Mouse (Mus musculus) limb, embryonic 13.5 days (tissue): Measurements from ENCODE around the gene Ncoa7. TPM values are rescaled to one million over a fixed set of nuclear protein-coding genes. Genes with fewer than 3 reads are reported as not detected.

Experiments
- ATAC-seq: fragments of 200-750 bp; cut with Nextera tagmentation; 2 replicates; pipeline ENCODE4 v1.8.0; 2017; ENCODE audit warnings: low read depth, moderate number of reproducible peaks, moderate TSS enrichment; ENCODE audit not compliant: low FRiP score
- H3K27ac ChIP-seq: fragments of 300-500 bp; sonication (generic); 2 replicates; pipeline ENCODE4 v1.5.1; 2015; ENCODE audit warnings: inconsistent platforms, mild to moderate bottlenecking, moderate library complexity
- H3K27me3 ChIP-seq: fragments of 300-500 bp; sonication (generic); 2 replicates; pipeline ENCODE4 v1.6.1; 2015; ENCODE audit warnings: mild to moderate bottlenecking, inconsistent platforms
- H3K36me3 ChIP-seq: fragments of 300-500 bp; sonication (generic); 2 replicates; pipeline ENCODE4 v1.6.1; 2015; ENCODE audit warnings: inconsistent platforms, mild to moderate bottlenecking, moderate library complexity
- H3K4me1 ChIP-seq: fragments of 300-500 bp; sonication (generic); 2 replicates; pipeline ENCODE4 v1.6.1; 2015; ENCODE audit warnings: inconsistent platforms
- H3K4me2 ChIP-seq: fragments of 300-500 bp; sonication (generic); replicated peaks from 2 replicates; pipeline ENCODE4 v1.6.1; 2015; ENCODE audit warnings: inconsistent platforms, mild to moderate bottlenecking, moderate library complexity
- H3K4me3 ChIP-seq: fragments of 300-500 bp; sonication (generic); 2 replicates; pipeline ENCODE4 v1.5.1; 2015; ENCODE audit warnings: moderate library complexity, mild to moderate bottlenecking, inconsistent platforms
- H3K9ac ChIP-seq: fragments of 300-500 bp; sonication (generic); 2 replicates; pipeline ENCODE4 v1.6.1; 2015; ENCODE audit warnings: mild to moderate bottlenecking, inconsistent platforms
- H3K9me3 ChIP-seq: fragments of 300-500 bp; sonication (generic); 2 replicates; pipeline ENCODE4 v1.6.1; 2016; ENCODE audit warnings: inconsistent platforms
- WGBS: fragments of 180-500 bp; shearing (Covaris S2); methylation state at CpG from one replicate; pipeline ENCODE4 v1.1.7; 2015; 5-methylcytosine and 5-hydroxymethylcytosine counted together
- polyA plus RNA-seq: library from polyadenylated mRNA; unstranded; fragments of >200 nt; fragmentation: Nextera tagmentation; extraction: Ambion mirVana; gene quantifications from 2 replicates; pipeline ENCODE4 v1.2.1, GENCODE M21; 2015

Gene Ncoa7
- 8.3 and 10.3 TPM in 2 replicates for polyA plus RNA-seq

- peaks cover 10% of the 10 kb centered on the region for H3K4me1 ChIP-seq
- WGBS = under 1% methylated on average over 79 of the region's 89 CpGs
- ATAC-seq = peak; percentile 93
- H3K27ac ChIP-seq = peak within 1 kb of the TSS; percentile 93
- no peaks in the 10 kb centered on the region for H3K27me3 ChIP-seq
- H3K36me3 ChIP-seq = no peaks in the 10 kb centered on the region
- H3K9me3 ChIP-seq = no peaks in the 10 kb centered on the region
- peak within 1 kb of the TSS; percentile 63 for H3K4me3 ChIP-seq
- H3K9ac ChIP-seq = peak within 1 kb of the TSS; percentile 87
- H3K4me2 ChIP-seq = peak within 1 kb of the TSS; percentile 67
Observed at GRCm38 (mm10) chr10:30802681-30803586, at the start of gene Ncoa7. Gene Ncoa7, minus strand, starts transcription at chr10:30803326.

- no peaks in the 10 kb centered on the region for H3K36me3 ChIP-seq
- WGBS = 12% methylated on average over 13 of the region's 13 CpGs
- H3K9ac ChIP-seq = no peak overlapping the region
- H3K27me3 ChIP-seq = peaks cover 63% of the 10 kb centered on the region
- H3K4me3 ChIP-seq = no peak overlapping the region
- H3K4me2 ChIP-seq = no peak overlapping the region; the same call in 1 of the 2 replicates
- ATAC-seq = no peak
- H3K27ac ChIP-seq = no peak overlapping the region
- H3K9me3 ChIP-seq = no peaks in the 10 kb centered on the region
- peaks cover 31% of the 10 kb centered on the region for H3K4me1 ChIP-seq
Observed at GRCm38 (mm10) chr10:30845101-30845825, 42.1 kb upstream of the Ncoa7 start.

- no peak for ATAC-seq
- Histone ChIP-seq H3K4me2 (peak overlapping the region; percentile 89), H3K4me1 (peaks cover 31% of the 10 kb centered on the region), H3K27me3 (peaks cover 67% of the 10 kb centered on the region), H3K36me3 (no peaks in the 10 kb centered on the region), H3K4me3 (peak overlapping the region; percentile 56), H3K9ac (peak overlapping the region; percentile 54), H3K27ac (no peak overlapping the region), H3K9me3 (no peaks in the 10 kb centered on the region)
- 3% methylated on average over 30 of the region's 30 CpGs for WGBS
Observed at GRCm38 (mm10) chr10:30844191-30845010, 41.3 kb upstream of the Ncoa7 start.

GRCm38 (mm10) chr10:30843438-30844190, 40.5 kb upstream of the Ncoa7 start:
- Histone ChIP-seq H3K4me1 (peaks cover 31% of the 10 kb centered on the region), H3K4me3 (peak overlapping the region; percentile 56), H3K36me3 (no peaks in the 10 kb centered on the region), H3K4me2 (peak overlapping the region; percentile 89), H3K9ac (peak overlapping the region; percentile 54; the same call in 1 of the 2 replicates), H3K27ac (no peak overlapping the region), H3K9me3 (no peaks in the 10 kb centered on the region), H3K27me3 (peaks cover 69% of the 10 kb centered on the region)
- 0 out of 2 replicates have a peak, but pooled peaks have one; percentile 4 for ATAC-seq
- WGBS = under 1% methylated on average over 21 of the region's 21 CpGs

- H3K27me3 ChIP-seq = peaks cover 69% of the 10 kb centered on the region
- peaks cover 31% of the 10 kb centered on the region for H3K4me1 ChIP-seq
- H3K36me3 ChIP-seq = no peaks in the 10 kb centered on the region
- peak within 1 kb of the TSS; percentile 54 for H3K9ac ChIP-seq
- H3K27ac ChIP-seq = no peak within 1 kb of the TSS
- no peaks in the 10 kb centered on the region for H3K9me3 ChIP-seq
- peak within 1 kb of the TSS; percentile 56 for H3K4me3 ChIP-seq
- peak; percentile 99 for ATAC-seq
- WGBS = under 1% methylated on average over 69 of the region's 70 CpGs
- peak within 1 kb of the TSS; percentile 89 for H3K4me2 ChIP-seq
Observed at GRCm38 (mm10) chr10:30842643-30843437, 39.7 kb upstream of the Ncoa7 start, which contains the start of gene Hey2. Gene Hey2, minus strand, starts transcription at chr10:30842801.

- H3K27ac ChIP-seq = no peak overlapping the region
- under 1% methylated on average over 29 of the region's 29 CpGs for WGBS
- peak; percentile 37; the same call in 1 of the 2 replicates for ATAC-seq
- H3K4me3 ChIP-seq = peak overlapping the region; percentile 56
- H3K36me3 ChIP-seq = no peaks in the 10 kb centered on the region
- peaks cover 31% of the 10 kb centered on the region for H3K4me1 ChIP-seq
- H3K9me3 ChIP-seq = no peaks in the 10 kb centered on the region
- peak overlapping the region; percentile 89 for H3K4me2 ChIP-seq
- peaks cover 69% of the 10 kb centered on the region for H3K27me3 ChIP-seq
- H3K9ac ChIP-seq = peak overlapping the region; percentile 53
Observed at GRCm38 (mm10) chr10:30842228-30842627, 39.1 kb upstream of the Ncoa7 start.

- Histone ChIP-seq H3K4me2 (no peak overlapping the region), H3K36me3 (no peaks in the 10 kb centered on the region), H3K27me3 (peaks cover 59% of the 10 kb centered on the region), H3K9ac (no peak overlapping the region), H3K27ac (no peak overlapping the region), H3K4me1 (peaks cover 31% of the 10 kb centered on the region), H3K4me3 (no peak overlapping the region), H3K9me3 (no peaks in the 10 kb centered on the region)
- WGBS = 84% methylated on average over 5 of the region's 5 CpGs
- no peak for ATAC-seq
Observed at GRCm38 (mm10) chr10:30840824-30841223, 37.7 kb upstream of the Ncoa7 start.

GRCm38 (mm10) chr10:30838188-30838587, 35.1 kb upstream of the Ncoa7 start:
- H3K4me1 ChIP-seq = peaks cover 8% of the 10 kb centered on the region
- H3K27me3 ChIP-seq = peaks cover 40% of the 10 kb centered on the region
- no peak for ATAC-seq
- 3% methylated on average over 1 of the region's 1 CpGs for WGBS
- no peaks in the 10 kb centered on the region for H3K36me3 ChIP-seq
- no peaks in the 10 kb centered on the region for H3K9me3 ChIP-seq
- H3K4me2 ChIP-seq = no peak overlapping the region
- no peak overlapping the region for H3K27ac ChIP-seq
- no peak overlapping the region for H3K4me3 ChIP-seq
- no peak overlapping the region for H3K9ac ChIP-seq

- H3K27ac ChIP-seq = no peak overlapping the region
- WGBS = 9% methylated on average over 1 of the region's 1 CpGs
- no peak for ATAC-seq
- H3K4me3 ChIP-seq = no peak overlapping the region
- no peaks in the 10 kb centered on the region for H3K36me3 ChIP-seq
- H3K4me2 ChIP-seq = no peak overlapping the region
- H3K9me3 ChIP-seq = no peaks in the 10 kb centered on the region
- H3K4me1 ChIP-seq = no peaks in the 10 kb centered on the region
- no peak overlapping the region for H3K9ac ChIP-seq
- H3K27me3 ChIP-seq = no peaks in the 10 kb centered on the region; the same call in 1 of the 2 replicates
Observed at GRCm38 (mm10) chr10:30825049-30825448, 21.9 kb upstream of the Ncoa7 start.

- H3K27ac ChIP-seq = no peak overlapping the region
- no peaks in the 10 kb centered on the region for H3K9me3 ChIP-seq
- 7% methylated on average over 11 of the region's 11 CpGs for WGBS
- no peaks in the 10 kb centered on the region for H3K27me3 ChIP-seq
- H3K4me1 ChIP-seq = no peaks in the 10 kb centered on the region
- H3K36me3 ChIP-seq = no peaks in the 10 kb centered on the region
- ATAC-seq = peak; percentile 95
- H3K4me2 ChIP-seq = peak overlapping the region; percentile 54
- peak overlapping the region; percentile 40 for H3K4me3 ChIP-seq
- no peak overlapping the region for H3K9ac ChIP-seq
Observed at GRCm38 (mm10) chr10:30810967-30811293, 7.8 kb upstream of the Ncoa7 start.
